Mouse (Mus musculus): ENCODE data around the gene Ociad1.

- TF ChIP-seq POLR2A (IDR thresholded peaks at IDR 0.05; ENCODE audit: insufficient read length, low read depth): peak; percentile 85
- TF ChIP-seq MAX (IDR thresholded peaks at IDR 0.05; ENCODE audit: low read depth): no peak
- no peak for TF ChIP-seq TCF3 (IDR thresholded peaks at IDR 0.05; ENCODE audit: insufficient read length, low read depth)
- TF ChIP-seq E2F4 (IDR thresholded peaks at IDR 0.05; ENCODE audit: insufficient read depth): no peak
- no peak for TF ChIP-seq REST (IDR thresholded peaks at IDR 0.05; ENCODE audit: insufficient read depth, insufficient read length)
- 0 out of 2 replicates have a peak, but pooled peaks have one; percentile 13 for TF ChIP-seq CEBPB (IDR thresholded peaks at IDR 0.05; ENCODE audit: insufficient read depth, poor library complexity, severe bottlenecking)
- TF ChIP-seq POLR2AphosphoS2 (IDR thresholded peaks at IDR 0.05; ENCODE audit: insufficient read length, low read depth): peak; percentile 81
- TF ChIP-seq TCF12 (IDR thresholded peaks at IDR 0.05; ENCODE audit: insufficient read depth, poor library complexity, severe bottlenecking): no peak
- TF ChIP-seq MYOD1 (IDR thresholded peaks at IDR 0.05; ENCODE audit: control insufficient read depth in 1 of 3, insufficient read length in 2 of 3, low read depth in 2 of 3): no peak
These were observed at the start of gene Ociad1 for GRCm38 (mm10) chr5:73292502-73293457.
